Mouse (Mus musculus): ENCODE measurements around the gene Dab2ip.
A peak's percentile ranks its signal among the peaks of the same experiment; 100 is the strongest.

Dab2ip gene

GRCm38 (mm10) chr2:35652984-35653383, 94.9 kb downstream of the Dab2ip start:
- DNase-seq (ENCODE audit: low read depth, low spot score), result no peak

- DNase-seq (ENCODE audit: low read depth, low spot score), result no peak
These were observed 96.7 kb downstream of the Dab2ip start for GRCm38 (mm10) chr2:35654795-35655194.

- no peak for DNase-seq (ENCODE audit: low read depth, low spot score)
These were observed 97.9 kb downstream of the Dab2ip start for GRCm38 (mm10) chr2:35655996-35656395.

- no peak for DNase-seq (ENCODE audit: low read depth, low spot score)
These were observed 100.2 kb downstream of the Dab2ip start for GRCm38 (mm10) chr2:35658311-35658710.

DNA sequence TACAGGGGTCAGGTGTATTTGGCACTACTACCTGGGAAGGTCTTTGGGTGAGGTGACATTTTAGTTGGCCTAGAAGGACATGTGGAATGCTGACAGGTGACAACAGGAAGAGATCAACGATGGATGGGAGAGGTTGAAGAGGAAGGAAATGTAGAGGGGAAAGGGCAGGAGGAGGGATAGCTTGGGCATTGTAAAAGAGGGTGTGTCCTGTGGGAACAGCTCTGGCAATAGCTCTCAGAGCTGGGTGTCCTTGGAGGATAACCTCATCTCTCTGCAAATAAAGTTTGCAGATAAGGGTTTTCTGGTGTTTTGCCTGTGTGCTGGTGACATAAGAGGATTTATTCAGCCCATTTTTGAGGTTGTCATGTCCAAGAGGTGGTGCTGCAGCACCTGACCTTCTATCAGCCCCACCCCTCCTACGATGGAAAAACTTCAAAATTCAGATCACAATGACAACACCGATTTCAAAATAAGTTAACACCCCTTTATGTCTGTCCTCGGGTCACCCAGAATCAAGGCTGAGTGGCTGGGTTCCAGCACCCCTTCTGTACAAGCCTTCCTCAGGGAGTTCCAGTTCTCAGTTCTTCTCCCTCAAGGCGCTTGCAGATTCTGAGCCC, 101.6 kb downstream of the Dab2ip start:
- DNase-seq (ENCODE audit: low read depth, low spot score), result no peak

GRCm38 (mm10) chr2:35660953-35661374, 102.9 kb downstream of the Dab2ip start:
- peak; percentile 75 for DNase-seq (ENCODE audit: low read depth, low spot score)

GRCm38 (mm10) chr2:35661454-35662000, 103.5 kb downstream of the Dab2ip start:
- peak; percentile 54 for DNase-seq (ENCODE audit: low read depth, low spot score)

GRCm38 (mm10) chr2:35662001-35662491, 104.0 kb downstream of the Dab2ip start:
- DNase-seq (ENCODE audit: low read depth, low spot score), result peak; percentile 67

- DNase-seq (ENCODE audit: low read depth, low spot score), result no peak
These were observed 104.9 kb downstream of the Dab2ip start for GRCm38 (mm10) chr2:35662738-35663550.

DNA sequence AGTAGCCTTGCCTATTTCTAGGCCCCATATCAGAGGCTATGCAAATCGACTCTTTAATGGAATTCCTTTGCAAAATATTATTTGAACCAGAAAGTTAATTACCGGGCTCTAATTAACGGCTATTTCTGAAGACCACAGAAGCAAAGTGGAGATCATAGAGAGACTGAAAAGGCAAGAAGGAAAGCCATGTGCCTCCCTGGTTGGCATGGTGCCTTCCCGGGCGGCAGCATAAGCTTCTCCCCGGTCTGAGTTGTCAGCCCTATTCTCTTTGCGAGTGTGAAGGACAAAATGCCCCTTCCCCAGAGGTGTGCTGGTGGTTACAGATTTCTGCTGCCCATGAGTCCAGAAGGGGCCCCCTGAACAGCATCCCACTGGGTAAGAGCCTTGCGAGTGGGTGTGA, 109.7 kb downstream of the Dab2ip start:
- DNase-seq (ENCODE audit: low read depth, low spot score), result peak; percentile 56

GRCm38 (mm10) chr2:35669217-35669616, 111.2 kb downstream of the Dab2ip start:
- no peak for DNase-seq (ENCODE audit: low read depth, low spot score)

- DNase-seq (ENCODE audit: low read depth, low spot score), result no peak
These were observed 111.7 kb downstream of the Dab2ip start for GRCm38 (mm10) chr2:35669748-35670147.

GRCm38 (mm10) chr2:35670300-35670699, 112.2 kb downstream of the Dab2ip start:
- DNase-seq (ENCODE audit: low read depth, low spot score), result no peak

- DNase-seq (ENCODE audit: low read depth, low spot score), result peak; percentile 50
These were observed 114.2 kb downstream of the Dab2ip start for GRCm38 (mm10) chr2:35671980-35672910.

DNA sequence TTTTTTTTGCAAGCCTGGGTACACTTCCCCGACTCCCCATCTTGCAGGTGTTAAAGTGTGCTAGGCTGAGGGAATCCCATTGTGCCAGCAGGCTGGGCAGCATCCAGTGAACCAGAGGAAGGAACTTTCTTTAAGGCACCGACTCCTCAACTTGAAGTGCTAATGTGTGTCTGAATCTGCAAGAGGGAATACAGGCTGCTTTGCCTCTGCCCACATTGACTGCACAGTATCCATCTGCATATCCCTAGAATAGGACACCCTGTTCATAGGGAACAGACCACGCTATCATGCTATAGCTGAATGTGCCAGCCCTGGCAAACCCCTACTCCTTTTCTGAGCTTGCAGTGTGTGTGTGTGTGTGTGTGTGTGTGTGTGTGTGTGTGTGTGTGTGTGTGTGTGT, 115.1 kb downstream of the Dab2ip start:
- DNase-seq (ENCODE audit: low read depth, low spot score), result peak; percentile 77

DNA sequence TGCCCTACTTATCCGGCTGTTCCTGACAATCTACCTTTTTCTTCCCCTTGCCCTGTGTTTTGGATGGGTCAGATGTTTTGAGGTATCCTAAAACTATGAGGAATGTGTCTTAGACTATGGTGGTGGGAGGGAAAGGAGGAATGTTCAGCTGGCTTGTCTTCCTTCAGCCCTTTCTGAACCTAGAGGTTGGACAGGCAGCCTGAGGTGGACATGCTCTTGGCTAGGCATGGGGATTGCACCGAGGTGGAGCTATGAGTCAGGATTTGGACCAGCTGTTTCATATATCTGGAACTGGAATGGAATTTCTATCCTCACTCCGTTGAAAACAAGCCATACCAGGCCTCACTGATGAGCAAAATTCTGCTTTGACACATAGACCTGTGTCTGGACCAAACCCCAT, 115.9 kb downstream of the Dab2ip start:
- peak; percentile 40 for DNase-seq (ENCODE audit: low read depth, low spot score)

DNA sequence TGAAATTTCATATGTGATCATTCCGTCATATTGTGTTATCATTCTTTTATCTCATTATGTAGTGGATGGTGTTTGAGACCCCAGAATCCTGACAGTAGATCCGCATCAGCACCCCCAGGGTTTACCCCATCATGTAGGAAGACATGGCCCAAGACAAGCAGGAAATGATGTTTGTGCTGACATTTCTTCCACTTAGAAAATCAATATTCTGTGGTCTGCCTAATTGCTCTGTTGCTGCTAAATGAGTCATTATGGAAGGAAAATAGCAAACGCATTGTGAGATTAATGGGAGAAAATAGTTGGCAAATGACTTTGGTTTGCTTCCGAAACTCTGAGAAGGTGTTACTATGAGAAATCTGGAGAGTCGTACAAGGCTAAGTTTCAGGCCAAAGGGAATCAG, 116.4 kb downstream of the Dab2ip start:
- DNase-seq (ENCODE audit: low read depth, low spot score), result no peak

DNA sequence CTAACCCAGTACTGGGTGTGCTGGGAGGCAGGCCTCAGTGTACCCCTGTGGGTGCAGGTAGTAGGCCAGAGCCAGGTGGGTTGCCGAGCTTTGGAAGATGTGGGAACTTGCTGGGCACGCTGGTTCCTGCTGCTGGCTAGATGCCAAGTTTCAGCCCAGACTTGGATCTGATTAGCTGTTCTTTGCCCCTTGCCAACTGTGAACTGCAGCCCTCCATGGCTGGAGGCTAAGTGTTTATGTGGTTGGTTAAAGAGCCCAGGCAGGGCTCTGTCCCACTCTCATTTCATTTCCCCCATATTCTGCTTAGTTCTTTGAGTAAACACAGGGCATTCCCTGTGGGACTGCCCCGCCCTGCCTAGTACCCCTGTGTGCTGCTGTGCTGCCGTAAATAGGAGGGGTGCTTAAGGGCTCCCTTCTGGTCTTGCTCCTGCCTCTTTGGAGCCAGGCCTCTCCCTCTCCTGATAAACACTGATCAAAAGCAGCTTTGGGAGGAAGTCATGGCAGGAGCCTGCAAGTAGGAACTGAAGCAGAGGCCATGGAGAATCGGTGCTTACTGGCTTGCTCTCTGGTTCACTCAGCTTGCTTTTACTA, 118.1 kb downstream of the Dab2ip start:
- DNase-seq (ENCODE audit: low read depth, low spot score), result peak; percentile 59

DNA sequence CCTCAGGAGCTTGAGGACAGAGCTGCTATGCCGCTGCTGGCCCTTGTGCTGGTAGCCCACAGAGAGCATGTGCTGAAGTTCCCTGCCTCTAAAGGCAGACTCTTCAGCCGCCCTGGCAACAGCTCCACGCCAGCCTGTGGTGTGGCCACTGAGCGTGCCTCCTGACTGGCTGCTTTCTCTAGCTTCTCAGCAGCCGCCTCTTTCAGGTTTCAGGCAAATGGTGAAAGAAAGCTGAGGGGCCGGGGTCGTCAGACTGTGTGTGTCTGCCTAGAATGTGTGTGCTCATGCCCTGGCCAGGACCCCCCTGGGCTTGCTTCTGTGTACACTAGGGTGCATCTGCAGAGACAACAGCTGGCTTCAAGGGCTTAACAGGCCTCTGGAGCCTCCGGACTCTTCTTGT, 119.8 kb downstream of the Dab2ip start:
- peak; percentile 86 for DNase-seq (ENCODE audit: low read depth, low spot score)

GRCm38 (mm10) chr2:35678440-35678839, 120.4 kb downstream of the Dab2ip start:
- peak; percentile 43 for DNase-seq (ENCODE audit: low read depth, low spot score)
